Mouse (Mus musculus): ENCODE data around the gene Spns3. TPM values are rescaled to one million over a fixed set of nuclear protein-coding genes. Genes with fewer than 3 reads are reported as not detected.

Gene Spns3
- polyA plus RNA-seq, 1 experiment from 2014 or later, result 0.25 TPM

DNA sequence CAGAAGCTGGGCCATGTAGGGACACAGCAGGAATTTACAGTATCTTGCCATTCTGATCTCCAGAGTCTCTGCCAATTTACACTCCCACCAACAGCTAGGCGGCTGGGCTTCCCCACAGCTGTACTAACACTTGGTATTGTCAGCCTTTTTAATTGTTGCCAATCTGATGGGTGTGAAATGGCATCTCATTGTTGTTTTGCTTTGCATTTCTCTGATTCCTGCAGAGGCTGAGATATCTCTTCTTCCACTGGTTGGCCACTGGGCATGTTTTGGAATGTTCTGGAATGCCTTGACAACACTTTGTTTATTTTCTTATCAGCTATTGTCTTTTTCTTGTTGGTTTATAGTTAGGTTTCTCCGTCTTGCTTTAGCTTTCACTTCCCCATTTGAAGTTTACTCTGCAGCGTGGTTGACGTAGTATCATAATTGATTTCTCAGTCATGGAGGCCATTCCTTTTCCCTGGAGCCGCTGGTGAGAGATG lies 88.8 kb downstream of the Spns3 start:
- H3K4me3 ChIP-seq (ENCODE audit: low read length), result no peak overlapping the region
- H3K4me1 ChIP-seq (replicated peaks; ENCODE audit: control insufficient read depth, insufficient read depth, low read length), result peaks cover 26% of the 10 kb centered on the region
- H3K27me3 ChIP-seq (ENCODE audit: control insufficient read depth, insufficient read depth, low read depth, low read length), result no peaks in the 10 kb centered on the region
- 26% methylated on average over 5 of the region's 5 CpGs for WGBS
- no peak overlapping the region for H3K27ac ChIP-seq (ENCODE audit: low read length)
- ATAC-seq (ENCODE audit: low read depth), result no peak
- H3K9ac ChIP-seq (ENCODE audit: low read length), result no peak overlapping the region
- no peaks in the 10 kb centered on the region for H3K36me3 ChIP-seq (ENCODE audit: control insufficient read depth, insufficient read depth, low read length)
- H3K9me3 ChIP-seq (ENCODE audit: control insufficient read depth, low read length), result no peaks in the 10 kb centered on the region
- no peak overlapping the region for H3K4me2 ChIP-seq (ENCODE audit: low read depth, low read length)

DNA sequence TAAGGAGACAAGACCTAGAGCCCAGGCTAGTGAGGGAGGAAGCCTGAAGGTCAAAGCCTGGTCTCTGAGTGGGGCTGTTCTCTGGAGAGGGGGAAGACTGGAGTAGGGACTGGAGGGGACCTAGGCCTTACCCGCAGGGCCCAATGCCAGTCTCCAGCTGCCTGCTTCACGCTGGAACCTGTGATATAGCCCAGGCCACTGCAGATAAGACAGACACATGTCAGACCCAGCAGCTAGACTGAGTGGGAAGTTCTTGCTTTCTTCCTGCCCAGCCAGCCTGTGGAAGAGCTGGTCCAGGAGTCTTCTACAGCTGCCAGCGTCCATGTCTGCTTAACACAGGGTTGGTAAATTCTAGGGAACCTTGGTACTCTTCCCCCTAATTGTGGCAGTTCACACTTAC lies 91.8 kb downstream of the Spns3 start:
- ATAC-seq (ENCODE audit: low read depth), result no peak; the same call in 1 of the 2 replicates
- no peak overlapping the region for H3K9ac ChIP-seq (ENCODE audit: low read length)

DNA sequence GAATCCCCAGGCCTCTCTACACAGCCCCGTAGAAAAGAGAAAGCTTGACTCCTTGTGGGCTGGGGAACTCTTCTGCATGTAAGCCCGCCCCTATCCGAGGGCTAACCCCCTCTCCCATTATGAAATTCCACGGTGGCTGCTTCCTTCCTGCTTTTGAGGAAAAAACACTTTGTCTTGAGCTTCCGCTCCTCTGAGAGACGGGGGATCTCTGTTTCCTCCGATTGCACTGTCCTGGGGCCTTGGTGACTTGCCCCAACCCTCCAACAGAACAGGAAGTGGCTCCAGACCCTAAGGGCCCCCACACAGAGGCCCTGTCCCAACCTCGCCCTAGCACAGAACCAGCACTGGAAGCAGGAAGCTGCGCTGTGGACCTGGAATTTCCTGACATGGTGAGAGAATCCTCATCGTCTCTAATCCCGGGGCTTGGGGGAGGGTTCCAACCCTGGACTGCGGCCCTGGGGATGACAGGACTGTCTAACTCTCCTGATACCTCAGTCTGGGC lies 92.3 kb downstream of the Spns3 start:
- Histone ChIP-seq H3K4me1 (replicated peaks; ENCODE audit: control insufficient read depth, insufficient read depth, low read length) (peaks cover 4% of the 10 kb centered on the region), H3K36me3 (ENCODE audit: control insufficient read depth, insufficient read depth, low read length) (no peaks in the 10 kb centered on the region), H3K9me3 (ENCODE audit: control insufficient read depth, low read length) (no peaks in the 10 kb centered on the region), H3K4me2 (ENCODE audit: low read depth, low read length) (no peak overlapping the region), H3K4me3 (ENCODE audit: low read length) (no peak overlapping the region), H3K9ac (ENCODE audit: low read length) (no peak overlapping the region), H3K27ac (ENCODE audit: low read length) (peak overlapping the region; percentile 62), H3K27me3 (ENCODE audit: control insufficient read depth, insufficient read depth, low read depth, low read length) (no peaks in the 10 kb centered on the region)
- peak; percentile 91 for ATAC-seq (ENCODE audit: low read depth)
- WGBS, result 43% methylated on average over 12 of the region's 12 CpGs

More for the DNA sequence above, 91.8 kb downstream of the Spns3 start:
- H3K9me3 ChIP-seq (ENCODE audit: control insufficient read depth, low read length), result no peaks in the 10 kb centered on the region
- peak overlapping the region; percentile 62 for H3K27ac ChIP-seq (ENCODE audit: low read length)
- H3K4me2 ChIP-seq (ENCODE audit: low read depth, low read length), result no peak overlapping the region
- H3K27me3 ChIP-seq (ENCODE audit: control insufficient read depth, insufficient read depth, low read depth, low read length), result no peaks in the 10 kb centered on the region
- peaks cover 4% of the 10 kb centered on the region for H3K4me1 ChIP-seq (replicated peaks; ENCODE audit: control insufficient read depth, insufficient read depth, low read length)
- no peaks in the 10 kb centered on the region for H3K36me3 ChIP-seq (ENCODE audit: control insufficient read depth, insufficient read depth, low read length)
- H3K4me3 ChIP-seq (ENCODE audit: low read length), result no peak overlapping the region
- 61% methylated on average over 3 of the region's 3 CpGs for whole genome bisulfite sequencing

DNA sequence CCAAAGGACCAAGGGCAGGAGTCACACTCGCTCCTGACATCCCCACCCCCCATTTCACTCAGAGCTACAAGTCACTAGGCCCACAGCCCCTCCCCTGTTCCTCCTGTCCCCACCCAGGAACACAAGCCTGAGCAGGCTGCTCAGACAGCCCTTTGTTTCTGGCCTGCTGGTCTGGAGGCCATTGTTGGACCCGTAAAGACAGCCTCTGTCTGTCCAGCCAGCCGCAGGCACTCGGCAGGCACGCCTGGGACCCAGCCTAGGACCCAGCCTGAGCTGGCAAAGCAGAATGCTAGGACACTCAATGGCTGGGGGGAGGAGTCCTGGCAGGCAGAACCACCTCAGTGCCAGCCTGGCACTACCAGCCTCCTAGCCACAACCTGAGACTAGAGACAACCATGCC lies 94.6 kb downstream of the Spns3 start:
- Histone ChIP-seq H3K27me3 (ENCODE audit: control insufficient read depth, insufficient read depth, low read depth, low read length) (no peaks in the 10 kb centered on the region), H3K4me1 (replicated peaks; ENCODE audit: control insufficient read depth, insufficient read depth, low read length) (no peaks in the 10 kb centered on the region; the same call in none of the 2 replicates), H3K27ac (ENCODE audit: low read length) (no peak overlapping the region), H3K9me3 (ENCODE audit: control insufficient read depth, low read length) (no peaks in the 10 kb centered on the region), H3K36me3 (ENCODE audit: control insufficient read depth, insufficient read depth, low read length) (peaks cover 7% of the 10 kb centered on the region), H3K9ac (ENCODE audit: low read length) (no peak overlapping the region), H3K4me3 (ENCODE audit: low read length) (no peak overlapping the region), H3K4me2 (ENCODE audit: low read depth, low read length) (no peak overlapping the region)
- ATAC-seq (ENCODE audit: low read depth), result no peak
- 52% methylated on average over 5 of the region's 5 CpGs for WGBS

DNA sequence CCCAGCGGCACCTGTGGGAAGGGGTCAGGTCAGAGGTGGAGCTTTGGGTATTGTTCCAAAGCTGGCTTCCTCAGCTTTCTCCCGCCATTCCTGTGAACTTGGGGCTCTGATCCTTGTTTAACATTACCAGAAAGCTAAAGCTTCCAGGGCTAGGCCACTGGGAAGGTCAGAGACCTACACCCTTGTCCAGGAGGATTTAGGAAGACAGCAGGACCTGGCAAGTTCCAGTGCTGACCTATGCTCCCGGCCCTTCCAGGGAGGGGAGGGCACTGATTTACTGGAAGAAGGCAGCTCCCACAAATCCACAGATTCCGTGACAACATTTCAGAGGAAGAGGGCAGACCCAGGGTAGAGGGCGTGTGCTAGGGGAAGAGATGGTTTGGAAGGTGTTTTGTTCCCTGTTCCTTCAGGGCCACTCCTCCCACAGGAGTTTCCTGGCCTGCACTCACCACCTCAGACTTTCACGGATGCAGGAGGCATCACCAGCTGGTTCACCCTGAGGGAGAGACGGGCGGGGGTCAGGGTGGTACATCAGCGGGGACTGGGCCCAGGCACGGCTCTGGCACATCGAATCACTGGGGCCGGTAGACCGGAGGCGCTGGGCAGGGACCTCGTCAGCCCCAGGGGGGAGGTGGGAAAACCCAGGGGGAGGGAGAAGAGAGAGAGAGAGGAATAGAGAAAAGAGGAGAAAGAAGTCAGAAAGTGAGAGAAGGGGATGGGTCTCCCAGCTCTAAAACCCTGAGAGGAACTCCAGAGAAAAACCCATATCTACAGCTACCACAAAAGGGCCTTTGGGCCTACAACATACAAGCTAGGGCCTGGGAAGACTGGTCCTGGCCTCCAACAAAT lies 97.0 kb downstream of the Spns3 start:
- H3K27ac ChIP-seq (ENCODE audit: low read length), result 0 out of 2 replicates have a peak overlapping the region, but pooled peaks have one; percentile 4
- no peaks in the 10 kb centered on the region; the same call in 1 of the 2 replicates for H3K4me1 ChIP-seq (replicated peaks; ENCODE audit: control insufficient read depth, insufficient read depth, low read length)
- no peak overlapping the region for H3K9ac ChIP-seq (ENCODE audit: low read length)
- H3K4me2 ChIP-seq (ENCODE audit: low read depth, low read length), result no peak overlapping the region
- peaks cover 30% of the 10 kb centered on the region for H3K36me3 ChIP-seq (ENCODE audit: control insufficient read depth, insufficient read depth, low read length)
- WGBS, result 56% methylated on average over 15 of the region's 15 CpGs
- no peaks in the 10 kb centered on the region for H3K27me3 ChIP-seq (ENCODE audit: control insufficient read depth, insufficient read depth, low read depth, low read length)
- H3K9me3 ChIP-seq (ENCODE audit: control insufficient read depth, low read length), result no peaks in the 10 kb centered on the region
- H3K4me3 ChIP-seq (ENCODE audit: low read length), result no peak overlapping the region
- no peak for ATAC-seq (ENCODE audit: low read depth)

DNA sequence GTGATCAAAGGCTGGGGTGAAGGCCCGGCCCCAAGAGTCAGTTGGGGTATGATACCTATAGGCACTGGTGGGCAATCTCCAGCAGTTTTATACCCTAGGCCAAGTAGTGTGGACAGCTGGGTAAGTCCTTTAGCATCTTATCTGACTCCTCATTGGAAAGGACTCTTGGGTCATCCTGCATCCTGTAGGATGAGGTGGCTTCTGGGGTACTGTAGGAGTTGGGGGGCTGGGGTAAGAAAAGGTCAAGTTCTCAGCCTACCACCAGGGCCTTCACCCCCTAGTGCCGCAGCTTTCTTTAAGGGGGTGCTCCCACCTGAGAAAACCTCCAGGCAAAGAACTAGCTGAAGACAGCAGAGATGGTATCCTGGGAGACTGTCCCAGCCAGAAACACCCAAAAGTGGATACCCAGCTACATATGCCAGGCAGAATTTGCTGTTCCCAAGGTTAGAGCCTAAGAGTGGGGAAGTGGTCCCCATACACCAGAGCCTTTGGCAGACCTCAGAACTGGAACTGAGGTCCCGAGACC lies 98.1 kb downstream of the Spns3 start:
- Histone ChIP-seq H3K27me3 (ENCODE audit: control insufficient read depth, insufficient read depth, low read depth, low read length) (no peaks in the 10 kb centered on the region), H3K36me3 (ENCODE audit: control insufficient read depth, insufficient read depth, low read length) (peaks cover 39% of the 10 kb centered on the region), H3K4me2 (ENCODE audit: low read depth, low read length) (no peak overlapping the region), H3K27ac (ENCODE audit: low read length) (no peak overlapping the region), H3K9ac (ENCODE audit: low read length) (no peak overlapping the region), H3K4me1 (replicated peaks; ENCODE audit: control insufficient read depth, insufficient read depth, low read length) (no peaks in the 10 kb centered on the region), H3K4me3 (ENCODE audit: low read length) (no peak overlapping the region), H3K9me3 (ENCODE audit: control insufficient read depth, low read length) (no peaks in the 10 kb centered on the region)
- 81% methylated on average over 3 of the region's 3 CpGs for WGBS
- ATAC-seq (ENCODE audit: low read depth), result no peak

DNA sequence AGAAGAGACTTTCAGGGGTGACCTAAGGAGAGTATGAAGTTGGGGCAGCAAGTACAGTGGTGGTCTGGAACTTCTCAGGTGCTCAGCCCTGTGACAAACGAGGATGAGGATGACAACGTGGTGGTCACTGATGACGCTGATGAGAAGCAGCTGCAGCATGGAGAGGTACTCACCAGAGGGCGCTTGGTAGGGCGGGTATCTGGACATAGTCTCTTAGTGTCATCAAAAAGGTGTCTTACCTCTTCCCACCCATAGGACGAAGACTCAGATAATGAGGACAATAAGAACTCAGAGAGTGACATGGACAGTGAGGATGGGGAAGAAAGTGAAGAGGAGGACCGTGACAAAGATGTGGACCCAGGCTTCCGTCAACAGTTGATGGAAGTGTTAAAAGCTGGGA lies 102.8 kb downstream of the Spns3 start:
- H3K4me2 ChIP-seq (ENCODE audit: low read depth, low read length), result no peak overlapping the region
- no peak overlapping the region for H3K9ac ChIP-seq (ENCODE audit: low read length)
- peaks cover 86% of the 10 kb centered on the region for H3K36me3 ChIP-seq (ENCODE audit: control insufficient read depth, insufficient read depth, low read length)
- no peak overlapping the region for H3K27ac ChIP-seq (ENCODE audit: low read length)
- peaks cover 1% of the 10 kb centered on the region; the same call in 1 of the 2 replicates for H3K4me1 ChIP-seq (replicated peaks; ENCODE audit: control insufficient read depth, insufficient read depth, low read length)
- H3K27me3 ChIP-seq (ENCODE audit: control insufficient read depth, insufficient read depth, low read depth, low read length), result no peaks in the 10 kb centered on the region
- no peaks in the 10 kb centered on the region for H3K9me3 ChIP-seq (ENCODE audit: control insufficient read depth, low read length)
- H3K4me3 ChIP-seq (ENCODE audit: low read length), result no peak overlapping the region
- 73% methylated on average over 8 of the region's 8 CpGs for WGBS
- ATAC-seq (ENCODE audit: low read depth), result no peak

DNA sequence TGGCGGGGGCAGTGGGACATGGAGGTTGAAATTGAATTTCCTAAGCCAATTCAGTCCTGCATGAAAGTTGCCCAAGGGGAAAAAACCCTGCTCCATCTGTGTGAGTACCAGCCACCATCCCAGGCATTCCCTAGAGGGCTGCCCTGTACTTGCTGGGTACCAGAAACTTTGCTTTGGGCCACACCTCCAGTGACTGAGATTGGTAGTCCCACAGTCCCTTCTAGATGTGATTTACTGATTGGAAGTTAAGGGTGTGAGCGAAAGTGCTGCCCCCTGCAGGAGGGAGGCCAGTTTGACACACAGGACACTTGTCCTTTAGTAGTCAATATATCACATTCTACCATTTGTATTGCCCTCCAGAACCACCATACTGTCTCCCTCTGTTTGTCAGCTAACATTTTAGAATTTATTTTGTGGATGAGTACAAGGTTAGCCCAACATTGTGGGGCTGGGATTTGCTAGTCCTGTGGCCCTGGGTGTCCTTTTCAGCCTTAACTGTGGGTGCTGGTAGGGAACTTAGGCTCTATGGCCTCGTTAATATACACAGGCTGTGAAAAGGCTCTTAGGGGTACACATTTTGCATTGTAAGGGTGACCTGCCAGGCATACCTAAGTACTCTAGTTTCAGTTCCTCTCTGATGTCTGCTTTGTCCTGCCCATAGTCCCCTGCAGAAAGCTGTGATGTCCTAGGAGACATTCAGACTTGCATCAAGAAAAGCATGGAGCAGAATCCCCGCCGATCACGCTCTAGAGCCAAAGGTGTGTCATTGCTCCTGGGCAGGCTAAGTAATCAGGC lies 103.8 kb downstream of the Spns3 start:
- H3K9me3 ChIP-seq (ENCODE audit: control insufficient read depth, low read length), result no peaks in the 10 kb centered on the region
- H3K4me2 ChIP-seq (ENCODE audit: low read depth, low read length), result no peak overlapping the region
- 90% methylated on average over 6 of the region's 6 CpGs for WGBS
- H3K36me3 ChIP-seq (ENCODE audit: control insufficient read depth, insufficient read depth, low read length), result peaks cover 85% of the 10 kb centered on the region
- no peak overlapping the region for H3K4me3 ChIP-seq (ENCODE audit: low read length)
- H3K27me3 ChIP-seq (ENCODE audit: control insufficient read depth, insufficient read depth, low read depth, low read length), result no peaks in the 10 kb centered on the region
- ATAC-seq (ENCODE audit: low read depth), result peak; percentile 4; the same call in 1 of the 2 replicates
- H3K27ac ChIP-seq (ENCODE audit: low read length), result no peak overlapping the region
- H3K4me1 ChIP-seq (replicated peaks; ENCODE audit: control insufficient read depth, insufficient read depth, low read length), result peaks cover 9% of the 10 kb centered on the region
- no peak overlapping the region for H3K9ac ChIP-seq (ENCODE audit: low read length)

Data from lung, embryonic 16.5 days (tissue).